Mouse (Mus musculus) fibroblast of lung, adult 2 months (primary cell): ENCODE data around the gene Pck2.

Source experiments
- DNase-seq: peaks from one replicate; pipeline ENCODE4 v3.0.0-alpha.2; 2011; ENCODE audit warnings: low read depth

Gene Pck2

DNA sequence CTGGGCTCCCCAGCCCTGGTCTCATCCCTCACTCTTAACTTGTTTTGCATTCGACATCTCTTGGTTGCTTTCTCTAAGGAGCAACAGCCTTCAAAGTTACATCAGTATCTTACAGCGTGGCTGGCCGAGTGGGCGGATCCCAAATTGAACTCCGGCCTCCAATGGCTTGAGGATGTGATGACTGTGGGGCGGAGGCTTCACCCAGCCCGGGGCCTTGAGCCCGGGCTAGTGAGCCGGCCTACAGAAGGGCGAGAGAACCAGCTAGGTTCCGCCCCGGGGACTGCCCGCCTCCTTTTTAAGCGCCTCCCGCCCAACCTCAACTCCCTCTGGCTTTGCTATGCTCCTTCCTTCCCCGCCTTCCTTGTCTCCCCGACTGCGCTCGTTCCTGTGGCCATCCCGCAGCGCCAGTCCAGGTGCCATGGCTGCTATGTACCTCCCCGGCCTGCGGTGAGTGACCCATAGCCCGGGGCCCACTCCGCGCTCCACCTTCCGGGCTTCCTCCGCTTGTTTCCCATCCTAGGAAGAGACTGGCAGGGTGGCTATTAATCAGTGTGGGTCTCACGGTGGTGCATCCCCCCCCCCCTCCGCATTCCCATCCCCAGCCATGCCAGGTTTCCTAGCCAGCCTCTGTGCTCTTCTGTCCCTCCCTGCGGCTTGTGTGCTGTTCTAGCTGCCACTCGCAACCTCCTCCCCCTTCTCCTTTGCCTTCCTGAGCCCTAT lies at the start of gene Pck2:
Pck2 (plus strand) TSS at position 200 of the 720 bp plus-strand sequence.
- peak; percentile 94 for DNase-seq

DNA sequence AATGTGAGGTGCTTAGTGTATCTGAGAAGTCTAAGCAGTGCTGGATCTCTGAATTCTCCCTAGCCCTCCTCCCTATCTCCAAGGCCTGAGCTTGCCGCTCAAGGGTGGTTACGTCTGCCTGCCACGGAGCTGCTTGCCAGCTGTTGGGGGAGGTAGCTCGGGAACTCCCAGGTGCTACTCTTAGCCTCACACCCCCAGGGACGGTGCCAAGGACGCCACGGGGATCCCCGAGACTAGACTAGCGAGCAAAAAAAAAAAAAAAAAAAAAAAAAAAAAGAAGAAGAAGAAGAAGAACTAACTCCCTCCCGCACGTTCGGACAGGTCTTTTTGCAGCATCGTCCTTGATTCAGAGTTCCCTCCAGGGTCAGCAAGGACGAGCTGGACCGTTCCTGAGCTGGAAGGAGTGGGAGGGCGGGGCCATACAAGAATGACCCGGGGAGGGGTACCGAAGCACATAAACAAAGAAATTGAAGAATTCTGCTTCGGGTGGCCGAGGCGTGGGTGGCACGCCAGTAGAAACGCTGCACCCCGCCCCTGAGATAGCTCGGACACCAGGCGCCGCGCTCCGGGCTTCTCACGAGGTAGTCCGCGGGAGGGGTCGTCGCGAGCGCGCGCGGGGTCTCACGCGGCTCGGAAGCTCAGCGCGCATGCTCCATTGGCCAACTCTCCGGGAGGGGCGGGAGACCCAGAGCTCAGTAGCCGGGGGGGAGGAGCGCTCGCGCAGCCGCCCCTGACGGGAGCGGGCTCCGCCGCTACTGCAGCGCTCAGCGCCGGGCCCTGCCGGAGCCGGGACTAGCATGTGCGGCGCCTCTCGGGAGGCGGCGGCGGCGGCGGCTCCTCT lies 49.5 kb upstream of the Pck2 start, which contains the start of gene Carmil3:
Carmil3 (plus strand) TSS at position 291 of the 841 bp plus-strand sequence.
- no peak for DNase-seq

DNA sequence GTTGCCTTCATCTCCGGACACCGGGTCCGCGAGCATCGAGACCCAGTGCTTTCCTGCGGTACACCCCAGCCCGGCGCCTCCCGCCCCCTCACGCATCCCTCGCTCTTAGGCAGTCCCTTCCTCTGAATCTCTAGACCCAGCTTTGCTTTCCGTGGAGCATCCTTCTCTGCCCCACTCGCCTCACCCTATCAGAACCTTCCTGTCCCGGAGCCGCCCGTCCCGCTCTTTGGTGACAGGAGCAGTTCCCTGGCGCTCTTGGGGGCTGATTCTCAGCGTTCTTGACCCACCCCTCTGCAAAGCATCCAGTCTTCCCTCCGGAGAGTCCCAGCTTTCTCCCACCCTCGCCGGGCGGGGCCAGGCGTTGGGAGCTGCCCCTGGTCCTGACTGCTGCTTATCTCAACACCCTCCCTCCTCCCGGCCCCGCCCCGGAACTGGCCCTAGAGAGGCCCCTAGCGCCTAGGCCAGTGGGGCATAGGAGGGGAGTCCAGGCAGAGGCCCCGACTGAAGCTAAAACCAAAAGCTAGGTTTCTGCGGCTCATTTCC lies 48.7 kb upstream of the Pck2 start:
- no peak for DNase-seq

DNA sequence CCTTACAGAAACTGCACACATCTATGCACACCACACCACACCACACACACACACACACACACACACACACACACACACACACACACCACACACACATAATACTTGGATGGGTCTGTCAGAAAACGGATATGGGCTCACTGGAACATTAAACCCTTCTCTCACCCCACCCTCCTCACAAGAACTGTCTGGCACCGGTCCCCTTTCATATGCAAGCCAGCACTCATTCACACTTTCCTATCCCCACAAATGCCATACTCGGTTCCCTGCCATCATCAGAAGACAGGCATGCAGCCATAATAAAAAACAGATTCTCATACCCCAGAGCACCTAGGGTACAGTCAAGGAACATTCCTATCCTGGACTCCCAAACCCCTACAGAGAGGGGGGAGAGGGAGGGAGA lies 48.0 kb upstream of the Pck2 start:
- DNase-seq: no peak

DNA sequence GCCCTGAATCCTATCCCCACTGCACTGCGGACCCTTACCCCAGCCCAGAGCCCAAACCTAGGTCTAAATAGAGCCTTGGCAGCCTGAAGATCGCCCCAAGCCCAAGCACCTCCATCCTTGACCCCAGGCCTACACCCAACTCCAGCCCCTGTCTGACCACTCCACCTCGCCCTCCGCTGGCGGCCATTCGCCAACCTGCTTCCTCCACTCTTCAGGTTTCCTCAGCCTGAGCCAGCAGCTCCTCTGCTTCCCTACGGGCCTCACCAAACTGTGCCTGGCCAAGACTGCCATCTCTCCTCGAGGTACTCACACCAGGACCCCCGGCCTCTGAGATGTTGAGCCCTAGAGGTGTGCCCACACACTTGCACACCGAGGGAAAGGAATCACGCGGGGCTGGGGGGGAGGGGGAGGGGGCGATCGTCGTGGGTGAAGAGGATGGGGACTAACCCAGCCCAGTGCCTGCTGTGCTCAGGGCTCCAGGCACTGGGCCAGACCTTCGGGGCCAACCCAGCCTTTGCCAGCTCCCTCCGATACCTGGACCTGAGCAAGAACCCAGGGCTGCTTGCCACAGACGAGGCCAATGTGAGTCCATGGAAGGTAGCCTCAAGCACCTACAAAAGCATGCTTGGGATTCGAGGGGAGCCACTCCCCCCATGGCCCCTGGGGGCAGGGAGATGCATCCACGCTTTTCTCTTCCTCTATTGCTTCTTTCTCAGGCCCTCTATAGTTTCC lies 44.4 kb upstream of the Pck2 start:
- no peak for DNase-seq

DNA sequence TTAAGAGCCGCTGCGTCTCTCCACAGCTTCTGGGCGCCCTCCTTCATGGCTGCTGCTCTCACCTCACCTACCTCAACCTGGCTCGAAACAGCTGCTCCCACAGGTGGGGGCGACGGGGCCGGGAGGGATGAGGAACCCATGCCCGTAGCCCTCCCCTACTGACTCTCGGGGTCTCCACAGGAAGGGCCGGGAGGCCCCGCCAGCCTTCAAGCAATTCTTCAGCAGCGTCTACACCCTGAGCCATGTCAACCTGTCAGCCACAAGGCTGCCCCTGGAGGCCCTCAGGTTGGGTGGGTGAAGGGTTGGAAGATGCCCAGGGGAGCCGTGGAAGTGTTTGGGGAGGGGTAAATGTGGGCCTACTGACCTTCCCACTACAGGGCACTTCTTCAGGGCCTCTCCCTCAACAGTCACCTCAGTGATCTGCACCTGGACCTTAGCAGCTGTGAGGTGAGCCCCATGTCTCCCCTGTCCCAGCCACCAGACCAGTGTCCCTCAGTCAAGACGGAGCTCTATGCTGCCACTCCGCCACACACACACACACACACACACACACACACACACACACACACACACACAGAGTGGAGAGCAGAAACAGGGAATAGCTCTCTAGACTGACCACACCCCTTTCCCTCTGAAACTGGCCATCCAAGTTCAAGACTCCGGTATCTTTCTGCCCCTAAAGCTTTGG lies 43.2 kb upstream of the Pck2 start:
- no peak for DNase-seq

DNA sequence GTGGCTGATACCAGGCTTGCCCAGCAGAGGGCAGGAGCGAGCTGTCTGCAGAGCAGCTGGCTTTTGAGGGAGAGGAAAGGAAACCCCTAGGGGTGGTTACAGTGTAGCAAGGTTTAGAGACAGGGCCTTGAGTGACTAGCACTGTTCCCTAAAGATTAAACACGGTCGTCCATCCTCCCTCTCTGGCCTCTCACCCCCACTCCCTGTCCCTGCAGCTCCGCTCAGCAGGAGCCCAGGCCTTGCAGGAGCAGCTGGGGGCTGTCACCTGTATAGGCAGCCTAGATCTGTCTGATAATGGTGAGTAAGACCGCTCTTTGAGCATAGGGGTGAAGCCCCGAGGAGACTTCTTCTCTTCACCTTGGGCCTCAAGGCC lies 42.6 kb upstream of the Pck2 start:
- peak; percentile 53 for DNase-seq

DNA sequence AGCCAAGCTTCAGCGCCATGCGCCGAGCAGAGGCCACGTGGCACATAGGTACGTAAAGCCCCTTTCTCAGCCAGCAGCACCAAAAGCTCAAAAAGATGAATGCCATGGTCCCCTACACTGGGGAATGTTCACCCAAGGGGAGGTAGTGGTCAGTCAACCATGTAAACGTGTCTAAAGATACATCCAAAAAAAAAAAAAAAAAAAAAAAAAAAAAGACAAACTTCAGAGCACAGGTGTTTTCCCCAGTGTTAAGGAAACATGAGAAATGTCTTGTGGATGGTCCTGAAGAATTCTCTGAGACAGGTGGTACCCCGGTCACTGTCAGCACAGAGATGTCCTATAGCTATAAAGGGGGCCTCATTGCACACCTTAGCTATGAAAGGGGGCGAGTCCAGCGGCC lies 34.5 kb upstream of the Pck2 start:
- DNase-seq: no peak

DNA sequence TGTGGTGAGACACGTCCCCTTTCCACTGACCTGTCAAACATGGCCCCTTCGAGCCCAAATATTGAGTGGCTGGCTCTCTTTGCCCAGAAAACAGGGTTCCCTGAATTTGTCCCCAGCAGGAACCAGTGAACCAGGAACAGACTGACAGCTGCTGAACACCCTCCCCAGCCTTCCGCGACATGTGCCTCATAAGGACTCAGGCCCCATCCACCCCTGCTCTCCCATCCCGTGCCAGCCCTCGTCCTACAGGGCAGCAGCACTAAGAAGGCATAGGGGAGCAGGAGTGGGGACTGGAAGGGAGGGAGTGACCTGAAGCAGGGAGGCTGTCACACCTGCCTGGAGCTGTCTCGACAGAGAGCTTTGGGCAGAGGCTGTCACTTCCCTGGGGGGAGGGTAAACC lies 32.3 kb upstream of the Pck2 start:
- DNase-seq: no peak

DNA sequence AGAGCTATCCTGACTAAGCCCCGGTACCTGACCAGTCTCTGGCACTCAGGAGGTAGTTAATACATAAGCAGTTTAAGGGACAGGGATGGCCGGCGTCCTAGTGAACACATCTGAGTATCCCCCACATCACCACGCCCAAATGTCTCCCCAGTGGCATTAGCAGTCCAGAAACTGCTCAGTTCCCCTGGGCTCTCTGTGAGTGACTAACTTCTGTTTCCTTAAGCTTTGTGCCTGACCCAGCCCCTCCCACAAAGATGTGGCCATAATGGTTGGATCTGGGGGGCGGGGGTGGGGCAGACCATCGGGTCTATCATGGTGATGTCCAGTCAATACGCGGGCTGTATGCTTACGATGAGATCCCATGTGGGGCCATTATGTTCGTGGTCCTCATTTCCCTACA lies 30.5 kb upstream of the Pck2 start:
- no peak for DNase-seq

DNA sequence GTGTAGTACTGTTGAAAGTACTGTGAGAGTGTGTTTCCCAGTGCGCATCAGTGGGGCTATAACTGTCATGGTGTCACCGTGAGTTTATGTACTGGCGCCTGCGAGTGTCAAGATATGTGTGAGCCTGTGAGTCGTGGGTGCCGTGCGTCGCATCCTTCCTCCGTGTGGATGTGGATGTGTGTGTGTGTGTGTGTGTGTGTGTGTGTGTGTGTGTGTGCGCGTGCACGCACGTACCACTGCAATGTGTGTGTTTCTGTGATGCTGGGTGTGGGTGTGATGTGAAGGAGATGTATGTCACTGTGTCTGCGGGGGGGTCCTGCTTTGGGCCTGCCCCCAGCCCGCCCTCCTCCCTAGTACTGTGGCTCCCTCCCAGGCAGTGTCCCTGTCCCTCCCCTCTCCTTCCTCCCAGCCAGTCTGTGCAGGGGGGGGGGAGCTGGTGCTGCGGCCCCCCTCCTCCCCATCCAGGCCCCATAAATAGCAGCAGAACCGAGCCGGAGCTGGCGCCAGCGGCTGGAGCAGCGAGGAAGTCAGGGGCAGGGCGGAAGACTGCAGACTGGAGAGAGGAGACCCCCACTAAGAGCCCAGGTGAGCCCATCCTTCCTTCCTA lies 29.8 kb upstream of the Pck2 start, which contains the start of gene Cpne6:
Cpne6 (plus strand) TSS at position 321 of the 607 bp plus-strand sequence.
- DNase-seq: no peak

DNA sequence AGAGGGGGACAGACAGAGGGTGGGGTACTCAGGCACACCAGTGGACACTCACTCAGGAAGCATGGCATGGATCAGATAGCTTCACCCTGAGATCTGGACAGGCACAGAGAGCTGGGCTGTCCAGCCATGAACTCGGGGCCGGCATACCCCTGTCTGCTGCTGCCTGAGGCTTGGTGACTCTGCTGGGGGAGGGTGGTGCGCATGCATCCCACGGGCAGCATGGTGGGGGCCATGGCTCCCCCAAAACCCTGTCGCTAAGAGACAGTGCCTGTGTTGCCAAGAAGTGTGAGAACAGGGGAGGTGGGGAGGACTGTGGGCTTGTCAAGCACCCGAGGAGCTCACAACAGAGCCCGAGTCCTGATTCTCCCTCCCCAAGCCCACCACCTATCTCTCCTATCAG lies 29.0 kb upstream of the Pck2 start:
- no peak for DNase-seq

DNA sequence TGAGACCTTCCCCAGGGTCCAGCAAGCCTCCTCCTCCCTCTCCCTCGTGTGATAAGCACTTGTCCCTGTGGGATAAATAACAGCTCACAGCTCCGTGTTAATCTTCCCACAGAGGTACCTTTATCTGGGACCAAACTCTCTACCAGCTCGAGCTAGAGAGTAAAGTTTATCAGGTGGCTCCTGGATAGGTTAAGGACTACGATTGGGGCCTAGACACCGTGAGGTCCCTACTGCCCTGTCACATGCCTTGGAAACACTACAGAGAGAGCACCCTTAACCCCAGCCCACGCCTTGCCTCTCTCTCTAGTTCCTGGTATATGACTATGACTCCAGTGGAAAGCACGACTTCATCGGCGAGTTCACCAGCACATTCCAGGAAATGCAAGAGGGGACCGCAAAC lies 26.1 kb upstream of the Pck2 start:
- DNase-seq: no peak

DNA sequence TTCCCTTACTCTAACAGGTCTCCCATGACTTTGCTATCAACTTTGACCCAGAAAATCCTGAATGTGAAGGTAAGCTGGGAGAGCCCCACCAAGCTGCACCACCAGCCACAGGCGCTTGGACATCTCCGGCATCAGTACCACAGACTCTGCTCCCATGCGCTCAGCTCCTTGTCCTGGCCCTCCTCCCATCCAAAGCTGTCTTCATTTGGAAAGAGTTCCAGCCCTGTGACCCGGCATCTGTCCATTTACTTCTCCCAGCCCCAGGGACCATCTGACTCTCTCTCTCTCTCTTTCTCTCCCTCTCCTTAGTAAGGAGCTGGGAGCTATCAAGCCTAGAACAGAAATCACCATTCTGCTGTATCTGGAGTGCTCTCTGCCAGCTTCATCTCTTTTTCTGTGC lies 24.2 kb upstream of the Pck2 start:
- DNase-seq: no peak

DNA sequence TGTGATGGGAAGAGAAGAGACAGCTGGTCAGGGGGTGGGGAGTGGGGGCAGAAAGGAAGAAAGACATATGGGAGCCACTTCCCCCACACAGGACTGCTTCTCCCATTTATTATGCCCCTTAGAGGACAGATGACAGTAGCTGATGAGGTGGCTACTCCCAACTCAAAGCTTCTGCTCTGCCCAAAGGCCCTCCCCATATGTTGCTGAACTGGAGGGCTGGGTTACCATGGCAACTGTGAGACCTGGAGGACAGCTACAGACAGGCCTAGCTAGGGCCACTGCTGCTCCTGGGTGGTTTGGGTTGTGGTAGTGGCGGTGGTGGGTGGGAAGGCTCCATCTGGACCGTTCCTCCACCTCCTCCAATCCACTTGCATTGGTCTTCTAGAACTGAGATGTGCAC lies 21.2 kb upstream of the Pck2 start:
- no peak for DNase-seq

DNA sequence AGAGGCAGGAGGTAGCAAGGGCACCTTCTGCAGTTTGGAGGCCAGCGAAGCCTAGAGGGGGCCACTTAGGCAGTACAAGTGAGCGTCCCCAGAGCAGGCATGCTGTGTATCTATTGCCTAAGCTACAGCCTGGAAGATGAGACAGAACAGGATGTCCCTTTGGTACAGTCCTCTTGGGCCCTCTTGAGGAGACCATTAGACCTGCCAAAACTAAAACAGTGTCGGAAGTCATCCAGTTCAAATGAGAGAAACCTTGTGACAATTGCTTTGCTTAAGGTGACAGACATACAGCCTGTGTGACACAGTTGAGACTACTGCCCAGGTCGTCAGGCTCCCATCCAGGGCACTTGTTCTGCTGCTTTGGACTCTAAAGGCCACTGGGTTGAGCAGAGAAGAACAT lies 20.5 kb upstream of the Pck2 start:
- DNase-seq: no peak

DNA sequence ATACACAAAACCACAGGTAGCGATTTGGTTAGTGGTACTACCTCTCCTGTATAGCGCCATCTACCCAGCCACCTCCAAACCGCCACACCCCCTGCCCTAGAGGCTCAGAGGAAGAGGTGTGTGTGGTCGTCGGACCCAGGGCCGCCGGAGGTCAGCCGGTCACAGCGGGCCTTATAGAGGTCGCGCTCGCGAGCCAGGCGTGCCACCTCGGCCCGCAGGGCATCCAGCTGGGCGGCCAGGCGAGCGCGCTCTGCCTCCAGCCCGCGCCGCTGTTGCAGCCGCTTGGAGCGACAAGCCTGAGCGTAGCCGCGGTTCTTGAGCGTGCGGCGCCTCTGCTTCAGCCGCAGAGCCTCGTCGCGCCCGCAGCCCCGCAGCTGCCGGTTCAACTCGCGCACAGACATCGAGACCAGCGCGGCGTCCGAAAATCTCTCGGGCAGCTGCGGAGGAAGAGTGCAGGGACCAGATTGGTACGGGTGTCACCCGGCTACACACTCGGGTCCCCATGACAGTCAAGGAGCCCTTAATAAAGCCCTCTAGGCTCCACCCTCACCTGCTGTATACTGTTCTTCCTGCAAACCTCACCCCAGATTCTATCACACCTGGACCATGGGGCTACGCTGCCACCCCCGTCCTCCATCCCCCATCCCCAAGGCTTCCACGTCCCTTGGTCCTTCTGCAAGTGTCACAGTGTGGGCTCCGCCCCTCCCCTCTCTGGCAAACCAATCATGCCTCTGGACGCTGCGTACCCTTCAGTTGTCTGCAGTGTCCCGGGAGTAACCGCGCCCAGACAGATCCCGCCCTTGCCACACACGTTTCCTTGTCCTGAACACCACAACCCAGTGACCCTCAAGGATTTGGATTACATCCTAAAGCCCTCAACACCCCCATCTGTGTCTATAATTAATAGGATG lies 19.4 kb upstream of the Pck2 start:
- DNase-seq: no peak

DNA sequence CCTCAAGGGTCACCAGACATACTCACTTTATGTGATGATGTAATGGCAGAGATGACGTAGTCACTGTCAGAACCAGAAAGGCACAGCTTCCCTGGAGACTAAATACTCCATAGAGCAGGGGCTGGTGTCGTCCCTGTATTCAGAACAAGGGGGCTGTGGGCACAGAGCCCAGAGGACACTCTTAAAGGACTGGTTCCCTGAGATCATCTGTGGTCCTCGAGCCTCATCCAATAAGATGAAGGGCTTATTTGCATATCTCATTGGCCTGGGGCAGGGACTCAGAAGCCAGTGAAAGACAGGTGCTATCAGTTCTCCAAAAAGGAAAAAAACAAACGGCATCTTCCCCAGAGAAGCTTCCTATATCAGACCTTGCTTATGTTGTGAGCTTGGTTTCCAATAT lies 16.0 kb upstream of the Pck2 start:
- no peak for DNase-seq

DNA sequence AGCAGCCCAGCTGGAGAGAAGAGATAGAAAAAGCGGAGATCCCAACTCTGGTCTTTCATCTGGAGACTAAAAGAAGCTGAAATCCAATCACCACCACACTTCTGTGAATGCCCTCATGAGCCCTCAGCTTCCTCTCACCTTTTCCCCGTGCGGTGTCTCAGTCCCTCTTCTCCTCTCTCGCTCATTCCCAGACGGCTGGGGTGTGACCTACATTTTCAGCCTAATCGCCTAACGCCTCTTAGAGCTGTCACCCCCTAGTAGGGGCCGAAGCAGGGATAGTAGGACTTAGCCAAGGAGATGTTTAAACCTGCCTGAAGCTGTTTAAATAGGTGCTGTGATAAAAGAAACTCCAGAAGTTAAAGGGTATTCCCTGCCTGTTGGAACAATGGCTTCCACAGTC lies 15.3 kb upstream of the Pck2 start, which contains the start of gene Nrl:
Nrl (minus strand) TSS at position 197 of the 400 bp plus-strand sequence.
- no peak for DNase-seq

DNA sequence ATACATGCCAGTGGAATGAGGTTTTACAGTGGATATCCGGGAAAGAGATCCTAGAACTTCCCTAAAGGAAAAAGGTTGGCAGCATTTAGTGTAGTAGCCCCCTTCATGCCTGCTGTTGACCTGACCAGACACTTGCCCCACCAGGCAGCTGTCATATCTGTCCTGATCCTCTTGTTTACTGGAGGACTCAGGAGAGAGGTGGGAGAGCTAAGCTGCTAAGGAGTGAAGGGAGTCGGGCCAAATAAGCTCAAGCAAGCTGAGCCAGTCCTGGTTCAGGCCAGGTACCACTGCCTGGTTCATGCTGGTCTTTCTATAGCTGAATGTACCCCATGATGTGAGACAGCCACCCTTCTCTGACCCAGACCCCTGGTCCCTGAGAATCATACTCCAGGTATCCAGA lies 13.4 kb upstream of the Pck2 start:
- no peak for DNase-seq
